Mouse (Mus musculus) lung, adult 2 months (tissue): ENCODE measurements around the gene Wdr26. TPM values are rescaled to one million over a fixed set of nuclear protein-coding genes. Genes with fewer than 3 reads are reported as not detected.

Experiments
- DNase-seq: peaks from one replicate; pipeline ENCODE4 v3.0.0; 2022
- H3K4me1 ChIP-seq: fragments of 200-500 bp; 2 replicates; pipeline ENCODE4 v1.6.1; 2011; ENCODE audit warnings: low read length; ENCODE audit not compliant: control insufficient read depth, insufficient read depth
- H3K4me3 ChIP-seq: fragments of 200-500 bp; replicated peaks from 2 replicates; pipeline ENCODE3; 2011; ENCODE audit warnings: low read depth, mild to moderate bottlenecking, control low read depth, low read length; ENCODE audit errors: extremely low read depth
- CTCF ChIP-seq: fragments of 200-500 bp; IDR thresholded peaks from 2 replicates; pipeline ENCODE4 v1.5.1; 2011; ENCODE audit warnings: mild to moderate bottlenecking, low read length, control low read depth; ENCODE audit not compliant: insufficient read depth
- POLR2A ChIP-seq: fragments of 200-500 bp; IDR thresholded peaks from 2 replicates; pipeline ENCODE4 v1.6.1; 2011; ENCODE audit warnings: low read depth, mild to moderate bottlenecking, control low read depth, low read length, borderline replicate concordance; ENCODE audit errors: extremely low read depth
- WGBS: fragments of 180-500 bp; shearing (Covaris S2); methylation state at CpG from one replicate; pipeline ENCODE4 v1.1.7; 2018; 5-methylcytosine and 5-hydroxymethylcytosine counted together
- polyA plus RNA-seq: library from polyadenylated mRNA; depleted of rRNA; stranded (reverse); fragments of >200 nt; gene quantifications from 2 replicates; pipeline ENCODE4 v1.2.3, GENCODE M21; 2012

The Wdr26 gene
- polyA plus RNA-seq, 1 experiment = 43.9 TPM

DNA sequence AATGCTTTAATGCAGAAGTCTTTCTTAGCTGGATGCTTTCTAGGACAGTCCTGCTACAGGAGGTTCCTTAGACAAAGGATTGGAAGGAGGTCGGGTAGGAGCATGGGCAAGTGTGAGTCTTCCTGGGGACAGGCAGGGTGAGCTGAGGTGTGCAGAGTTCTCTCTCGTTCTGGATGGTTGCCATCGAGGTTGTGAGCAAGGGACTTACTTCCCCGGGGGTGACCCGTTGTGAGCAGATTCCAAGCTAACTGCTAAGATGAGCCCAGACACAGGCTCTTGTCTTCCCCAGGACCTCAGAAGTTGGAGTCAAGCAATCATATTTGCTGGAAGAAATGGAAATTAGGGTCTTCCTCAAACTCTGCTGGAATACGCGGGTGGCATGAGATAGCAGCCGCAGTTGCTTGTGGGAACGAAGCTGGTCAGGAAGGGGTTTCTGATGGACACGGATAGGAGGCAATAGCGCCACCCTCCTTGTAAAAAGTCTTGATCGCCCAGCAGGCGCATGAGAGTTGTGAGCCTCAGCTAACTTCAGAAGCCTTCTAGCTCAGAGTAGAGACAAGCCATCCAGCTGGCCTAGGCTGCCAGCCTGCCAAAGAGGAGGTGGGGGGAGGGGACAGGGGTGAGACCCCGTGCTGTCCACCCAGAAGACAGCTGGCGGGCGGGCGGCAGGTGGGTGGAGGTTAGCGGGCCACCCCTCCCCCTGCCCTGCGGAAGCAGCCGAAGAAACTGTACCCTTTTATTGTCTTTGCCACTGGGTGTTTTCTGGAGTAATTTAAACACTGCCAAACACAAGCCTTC is 44.3 kb upstream of the Wdr26 start:
- H3K4me1 ChIP-seq = peaks cover 9% of the 10 kb centered on the region
- TF ChIP-seq POLR2A (no peak), CTCF (peak; percentile 23; the same call in 1 of the 2 replicates)
- DNase-seq = peak; percentile 26
- 2% methylated on average over 20 of the region's 20 CpGs for WGBS
- H3K4me3 ChIP-seq = peak overlapping the region; percentile 73

- Histone ChIP-seq H3K4me1 (peaks cover 9% of the 10 kb centered on the region), H3K4me3 (no peak overlapping the region)
- no peak for TF ChIP-seq POLR2A
- TF ChIP-seq CTCF = no peak
- DNase-seq = no peak
- WGBS = 58% methylated on average over 9 of the region's 9 CpGs
Observed at GRCm38 (mm10) chr1:181255450-181255849, 43.6 kb upstream of the Wdr26 start.

- no peak for TF ChIP-seq POLR2A
- no peak for TF ChIP-seq CTCF
- 70% methylated on average over 5 of the region's 5 CpGs for WGBS
- Histone ChIP-seq H3K4me1 (peaks cover 8% of the 10 kb centered on the region), H3K4me3 (no peak overlapping the region)
- DNase-seq = no peak
Observed at GRCm38 (mm10) chr1:181251624-181252023, 39.8 kb upstream of the Wdr26 start.

DNA sequence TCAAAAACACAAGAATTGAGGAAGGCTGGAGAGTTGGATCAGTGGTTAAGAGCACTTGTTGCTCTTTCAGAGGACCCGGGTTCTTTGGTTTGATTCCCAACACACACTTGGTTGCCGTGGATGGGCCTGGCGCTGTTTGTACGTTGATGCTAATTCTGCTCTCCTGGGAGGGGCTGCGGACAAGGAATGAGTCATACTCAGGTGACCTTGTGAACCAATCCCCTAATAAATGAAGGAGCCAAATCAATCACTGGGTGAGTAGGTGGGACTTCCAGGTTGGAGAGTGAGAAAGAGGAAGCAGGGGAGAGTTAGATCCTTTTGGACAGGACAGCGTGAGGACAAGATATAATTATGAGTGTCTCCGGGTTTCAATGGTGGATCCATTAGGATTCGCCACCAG is 39.2 kb upstream of the Wdr26 start:
- Histone ChIP-seq H3K4me1 (peaks cover 8% of the 10 kb centered on the region), H3K4me3 (no peak overlapping the region)
- DNase-seq = no peak
- TF ChIP-seq POLR2A (no peak), CTCF (no peak)
- WGBS = 89% methylated on average over 8 of the region's 8 CpGs

DNA sequence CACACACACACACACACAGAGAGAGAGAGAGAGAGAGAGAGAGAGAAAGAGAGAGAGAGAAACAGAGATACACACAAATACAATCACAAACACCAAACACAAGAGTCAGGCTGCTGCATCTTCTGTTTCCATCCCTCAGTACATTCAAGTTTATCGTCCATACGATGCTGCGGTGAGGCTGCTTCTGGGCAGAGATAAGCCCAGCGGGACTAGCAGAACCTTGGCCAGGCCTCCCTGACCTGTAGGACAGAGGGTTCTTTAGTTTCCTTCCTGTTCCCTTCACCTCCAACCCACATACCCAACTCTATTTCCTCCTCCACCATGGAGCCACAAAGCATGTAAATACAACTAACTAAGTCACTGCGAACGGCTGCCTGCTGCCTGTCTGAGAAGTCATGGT is 37.7 kb upstream of the Wdr26 start:
- Histone ChIP-seq H3K4me3 (no peak overlapping the region), H3K4me1 (peaks cover 3% of the 10 kb centered on the region)
- TF ChIP-seq CTCF (no peak), POLR2A (no peak)
- no peak for DNase-seq
- WGBS = 77% methylated on average over 6 of the region's 6 CpGs

- TF ChIP-seq POLR2A (no peak), CTCF (no peak)
- DNase-seq = no peak
Observed at GRCm38 (mm10) chr1:181247175-181247574, 35.4 kb upstream of the Wdr26 start.

DNA sequence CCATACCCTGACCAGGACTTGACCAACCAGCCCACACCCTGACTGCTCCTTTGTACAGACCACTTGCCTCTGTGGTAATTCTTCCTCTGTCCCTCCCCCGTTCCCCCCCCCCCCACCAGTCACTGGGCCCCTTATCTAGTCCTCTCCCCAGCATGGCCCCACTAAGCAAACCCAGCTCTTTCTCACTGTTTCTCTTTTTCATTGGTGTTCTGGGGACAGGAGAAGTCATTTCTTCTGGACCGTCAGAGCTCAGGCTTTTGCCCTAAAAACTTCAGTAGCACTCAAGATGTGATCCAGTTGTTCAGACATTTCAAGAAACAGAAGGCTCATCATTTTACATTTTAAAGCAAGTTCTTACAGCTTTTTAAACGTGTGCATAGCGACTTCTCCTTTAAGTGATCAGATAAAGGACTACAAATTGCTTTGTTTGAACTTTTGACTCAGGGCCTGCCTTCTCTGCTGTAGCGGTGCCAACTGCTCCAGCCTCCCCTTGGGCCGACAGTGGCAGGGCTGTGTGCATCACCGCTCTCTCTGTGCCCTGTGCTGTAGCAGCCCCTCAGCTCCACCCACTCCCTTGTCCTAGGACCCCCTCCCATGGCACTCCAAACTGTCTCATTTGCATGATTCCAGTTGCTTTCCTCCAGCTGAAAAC is 34.8 kb upstream of the Wdr26 start:
- Histone ChIP-seq H3K4me1 (peaks cover 3% of the 10 kb centered on the region), H3K4me3 (no peak overlapping the region)
- no peak for TF ChIP-seq POLR2A
- no peak for TF ChIP-seq CTCF
- 27% methylated on average over 7 of the region's 7 CpGs for WGBS
- no peak for DNase-seq

More at GRCm38 (mm10) chr1:181247175-181247574, 35.4 kb upstream of the Wdr26 start:
- Histone ChIP-seq H3K4me1 (peaks cover 3% of the 10 kb centered on the region), H3K4me3 (no peak overlapping the region)
- WGBS = 52% methylated on average over 3 of the region's 3 CpGs

DNA sequence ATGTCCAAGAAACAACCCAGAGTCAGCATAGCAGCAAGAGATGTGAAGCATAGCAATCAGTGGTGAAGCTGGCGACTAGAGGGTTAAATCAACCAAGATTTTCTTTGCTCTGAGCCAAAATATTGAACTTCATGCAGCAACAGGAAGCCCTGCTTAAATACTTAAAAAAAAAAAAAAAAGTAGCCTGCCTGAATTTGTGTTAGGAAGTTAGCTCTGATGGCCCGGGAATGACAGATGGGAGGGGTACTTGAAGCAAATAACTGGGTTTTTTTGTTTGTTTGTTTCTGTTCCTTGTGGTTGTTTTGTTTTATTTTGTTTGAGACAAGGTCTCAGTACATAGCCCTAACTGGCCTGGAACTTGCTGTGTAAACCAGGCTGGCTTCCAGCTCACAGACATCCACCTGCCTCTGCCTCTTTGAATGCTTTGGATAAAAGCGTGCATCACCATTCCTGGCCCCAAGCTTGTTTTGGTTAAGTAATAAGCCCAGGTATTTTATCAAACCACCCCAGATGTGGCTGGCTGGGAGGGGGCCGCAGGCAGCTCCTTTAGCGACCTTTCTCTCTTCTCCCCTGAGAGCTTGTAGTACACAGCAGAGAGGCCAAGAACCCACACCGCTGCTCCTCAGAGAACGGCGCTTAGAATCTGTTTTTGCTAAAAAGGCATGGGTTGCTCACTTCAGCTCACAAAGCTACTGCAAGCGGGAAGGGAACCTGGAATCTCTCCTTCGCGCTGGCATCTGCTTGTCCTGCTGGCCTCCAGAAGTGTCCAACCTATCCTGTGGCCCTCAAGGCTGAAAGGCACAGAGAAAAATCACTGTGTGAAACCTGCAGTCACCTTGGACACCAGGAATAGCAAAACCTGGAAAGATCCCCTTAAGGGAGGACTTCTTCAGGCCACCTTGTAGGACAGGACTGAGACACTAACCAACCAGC is 34.0 kb upstream of the Wdr26 start:
- H3K4me3 ChIP-seq = no peak overlapping the region
- 73% methylated on average over 11 of the region's 11 CpGs for WGBS
- no peak for DNase-seq
- no peak for TF ChIP-seq POLR2A
- TF ChIP-seq CTCF = no peak
- H3K4me1 ChIP-seq = peaks cover 3% of the 10 kb centered on the region

GRCm38 (mm10) chr1:181245067-181245466 is 33.3 kb upstream of the Wdr26 start:
- DNase-seq = no peak
- WGBS = 84% methylated on average over 2 of the region's 2 CpGs
- peaks cover 3% of the 10 kb centered on the region for H3K4me1 ChIP-seq
- no peak for TF ChIP-seq CTCF
- TF ChIP-seq POLR2A = no peak
- no peak overlapping the region for H3K4me3 ChIP-seq
